Mouse (Mus musculus): ENCODE results near the gene Gm10134.

DNA sequence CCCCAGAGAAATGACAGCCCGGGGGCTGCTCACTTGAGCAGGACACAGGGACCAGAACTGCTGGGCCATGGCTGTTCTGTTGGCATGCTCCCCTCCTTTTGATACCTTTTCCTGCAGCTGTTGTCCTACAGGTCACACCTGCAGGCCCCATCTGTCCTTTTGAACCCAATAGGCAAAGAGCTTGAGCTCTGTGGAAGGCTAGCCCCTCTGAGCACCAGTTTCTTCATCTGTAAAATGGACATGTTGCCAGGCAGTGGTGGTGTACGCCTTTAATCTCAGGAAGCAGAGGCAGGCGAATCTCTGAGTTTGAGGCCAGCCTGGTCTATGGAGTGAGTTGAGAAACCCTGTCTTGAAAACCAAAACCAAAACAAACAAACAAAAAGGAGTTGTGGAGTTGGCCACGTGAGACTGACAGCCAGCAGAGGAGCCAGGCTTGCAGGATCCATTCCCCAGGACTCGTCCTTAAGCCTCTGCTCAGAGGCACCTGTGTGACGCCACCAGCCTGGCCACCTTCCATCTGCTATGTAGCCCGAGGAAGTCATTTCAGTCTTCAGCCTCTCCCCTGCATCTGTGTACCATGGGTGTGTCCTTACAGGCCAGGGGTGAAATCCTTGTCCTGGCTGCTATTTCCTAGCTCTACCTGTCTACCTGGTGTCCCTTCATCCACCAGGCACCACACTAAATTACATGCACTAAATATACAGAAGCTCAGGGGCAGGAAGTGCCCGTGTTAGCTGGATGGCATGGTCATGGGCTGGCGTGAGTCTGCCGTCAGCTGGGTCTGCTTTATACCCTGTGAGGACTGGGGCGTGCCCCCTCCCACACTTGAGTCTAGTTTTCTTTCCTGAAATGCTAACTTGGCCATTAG lies 31.1 kb downstream of the Gm10134 start:
- TF ChIP-seq EP300 (IDR thresholded peaks at IDR 0.05; ENCODE audit: low read depth): no peak
- no peak for TF ChIP-seq CTCF (IDR thresholded peaks at IDR 0.05; ENCODE audit: low read depth)

All from heart, postnatal 0 days (tissue).